Mouse (Mus musculus): Measurements from ENCODE around the gene Specc1. TPM values are rescaled to one million over a fixed set of nuclear protein-coding genes. Genes with fewer than 3 reads are reported as not detected.

Gene Specc1
- polyA plus RNA-seq, 1 experiment = 2.1 TPM

- Histone ChIP-seq H3K27me3 (ENCODE audit: control insufficient read depth, insufficient read depth, low read length) (no peaks in the 10 kb centered on the region), H3K4me1 (replicated peaks; ENCODE audit: control insufficient read depth, insufficient read depth, low read length) (no peaks in the 10 kb centered on the region), H3K27ac (ENCODE audit: control insufficient read depth, insufficient read depth, low read length) (no peak overlapping the region), H3K4me3 (ENCODE audit: control insufficient read depth, insufficient read depth, low read length) (no peak overlapping the region), H3K36me3 (ENCODE audit: control insufficient read depth, insufficient read depth, low read length) (no peaks in the 10 kb centered on the region)
- DNase-seq = no peak
- 88% methylated on average over 13 of the region's 13 CpGs for WGBS
- TF ChIP-seq CTCF (IDR thresholded peaks at IDR 0.05; ENCODE audit: borderline replicate concordance, control insufficient read depth, extremely low read depth, insufficient read depth, low read length, poor library complexity) = no peak
- TF ChIP-seq POLR2A (IDR thresholded peaks at IDR 0.05; ENCODE audit: control insufficient read depth, extremely low read depth, insufficient read depth, low read length, poor library complexity) = no peak
These were observed 17.6 kb downstream of the Specc1 start for GRCm38 (mm10) chr11:61974106-61974707.

GRCm38 (mm10) chr11:61975783-61976182 is 19.2 kb downstream of the Specc1 start:
- 86% methylated on average over 1 of the region's 1 CpGs for WGBS
- Histone ChIP-seq H3K27ac (ENCODE audit: control insufficient read depth, insufficient read depth, low read length) (no peak overlapping the region), H3K4me3 (ENCODE audit: control insufficient read depth, insufficient read depth, low read length) (no peak overlapping the region), H3K27me3 (ENCODE audit: control insufficient read depth, insufficient read depth, low read length) (no peaks in the 10 kb centered on the region), H3K4me1 (replicated peaks; ENCODE audit: control insufficient read depth, insufficient read depth, low read length) (no peaks in the 10 kb centered on the region), H3K36me3 (ENCODE audit: control insufficient read depth, insufficient read depth, low read length) (no peaks in the 10 kb centered on the region)
- no peak for TF ChIP-seq POLR2A (IDR thresholded peaks at IDR 0.05; ENCODE audit: control insufficient read depth, extremely low read depth, insufficient read depth, low read length, poor library complexity)
- TF ChIP-seq CTCF (IDR thresholded peaks at IDR 0.05; ENCODE audit: borderline replicate concordance, control insufficient read depth, extremely low read depth, insufficient read depth, low read length, poor library complexity) = no peak
- no peak for DNase-seq

DNA sequence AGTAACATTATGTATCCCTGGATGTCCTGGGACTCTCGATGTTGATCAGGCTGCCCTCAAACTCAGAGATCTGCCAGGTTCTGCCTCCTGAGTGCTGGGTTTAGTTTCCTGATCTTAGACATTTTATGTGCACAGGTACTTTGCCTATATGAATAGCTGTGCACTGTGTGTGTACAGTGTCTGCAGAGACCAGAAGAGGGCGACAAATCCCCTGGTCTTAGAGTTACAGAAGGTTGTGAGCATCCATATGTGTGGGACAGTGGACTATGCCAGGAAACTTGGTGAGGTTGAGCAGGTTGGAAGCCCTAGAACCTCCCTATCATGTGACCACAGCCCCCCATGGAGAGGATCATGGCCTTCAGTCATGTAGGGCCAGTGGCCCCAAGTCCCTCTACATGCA is 24.7 kb downstream of the Specc1 start:
- Histone ChIP-seq H3K36me3 (ENCODE audit: control insufficient read depth, insufficient read depth, low read length) (no peaks in the 10 kb centered on the region), H3K4me3 (ENCODE audit: control insufficient read depth, insufficient read depth, low read length) (no peak overlapping the region), H3K4me1 (replicated peaks; ENCODE audit: control insufficient read depth, insufficient read depth, low read length) (no peaks in the 10 kb centered on the region), H3K27ac (ENCODE audit: control insufficient read depth, insufficient read depth, low read length) (no peak overlapping the region), H3K27me3 (ENCODE audit: control insufficient read depth, insufficient read depth, low read length) (no peaks in the 10 kb centered on the region)
- DNase-seq = no peak
- no peak for TF ChIP-seq POLR2A (IDR thresholded peaks at IDR 0.05; ENCODE audit: control insufficient read depth, extremely low read depth, insufficient read depth, low read length, poor library complexity)
- no peak for TF ChIP-seq CTCF (IDR thresholded peaks at IDR 0.05; ENCODE audit: borderline replicate concordance, control insufficient read depth, extremely low read depth, insufficient read depth, low read length, poor library complexity)
- WGBS = 80% methylated on average over 2 of the region's 2 CpGs

DNA sequence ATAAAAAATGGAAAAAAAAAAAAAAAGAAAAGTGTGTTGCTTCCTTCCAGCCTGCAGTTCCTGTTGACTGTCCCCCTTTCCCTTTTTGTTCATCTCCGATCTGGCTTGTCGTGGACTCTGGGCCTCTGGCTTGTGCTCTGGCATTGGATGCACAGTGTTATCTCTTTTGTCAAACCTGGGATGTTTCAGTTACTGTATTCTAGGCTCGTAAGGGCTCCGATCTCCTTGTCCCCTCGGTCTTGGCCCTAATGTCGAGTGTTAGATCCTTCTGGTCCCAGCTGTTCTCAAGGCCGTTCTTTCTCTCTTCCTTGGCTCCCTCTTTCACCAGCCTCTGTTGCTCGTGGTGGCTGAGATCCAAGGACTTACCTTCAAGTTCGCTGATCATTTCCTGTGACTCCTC is 26.3 kb downstream of the Specc1 start:
- no peaks in the 10 kb centered on the region for H3K36me3 ChIP-seq (ENCODE audit: control insufficient read depth, insufficient read depth, low read length)
- 50% methylated on average over 9 of the region's 9 CpGs for WGBS
- no peaks in the 10 kb centered on the region for H3K27me3 ChIP-seq (ENCODE audit: control insufficient read depth, insufficient read depth, low read length)
- no peak for DNase-seq
- H3K27ac ChIP-seq (ENCODE audit: control insufficient read depth, insufficient read depth, low read length) = no peak overlapping the region
- TF ChIP-seq CTCF (IDR thresholded peaks at IDR 0.05; ENCODE audit: borderline replicate concordance, control insufficient read depth, extremely low read depth, insufficient read depth, low read length, poor library complexity) (no peak), POLR2A (IDR thresholded peaks at IDR 0.05; ENCODE audit: control insufficient read depth, extremely low read depth, insufficient read depth, low read length, poor library complexity) (no peak)
- H3K4me1 ChIP-seq (replicated peaks; ENCODE audit: control insufficient read depth, insufficient read depth, low read length) = no peaks in the 10 kb centered on the region
- H3K4me3 ChIP-seq (ENCODE audit: control insufficient read depth, insufficient read depth, low read length) = no peak overlapping the region

DNA sequence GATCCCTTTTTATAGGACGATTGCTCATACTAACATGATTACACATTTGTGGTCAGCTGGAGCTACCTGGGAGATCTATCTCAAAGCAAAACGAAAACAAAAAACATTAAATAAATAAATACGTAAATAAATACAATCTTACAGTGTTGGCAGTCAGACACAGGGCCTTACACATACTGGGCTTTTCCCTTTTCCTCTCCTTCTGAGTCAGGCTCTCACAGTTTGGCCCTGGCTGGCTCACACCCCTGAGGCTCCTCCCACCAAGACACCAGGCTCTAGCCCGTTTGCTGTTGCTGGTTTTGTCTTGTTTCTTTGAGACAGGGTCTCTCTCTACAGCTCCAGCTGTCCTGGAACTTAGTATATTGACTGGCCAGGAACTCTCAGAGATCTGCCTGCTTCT is 30.4 kb downstream of the Specc1 start:
- no peak overlapping the region for H3K4me3 ChIP-seq (ENCODE audit: control insufficient read depth, insufficient read depth, low read length)
- DNase-seq = no peak
- 89% methylated on average over 4 of the region's 4 CpGs for WGBS

DNA sequence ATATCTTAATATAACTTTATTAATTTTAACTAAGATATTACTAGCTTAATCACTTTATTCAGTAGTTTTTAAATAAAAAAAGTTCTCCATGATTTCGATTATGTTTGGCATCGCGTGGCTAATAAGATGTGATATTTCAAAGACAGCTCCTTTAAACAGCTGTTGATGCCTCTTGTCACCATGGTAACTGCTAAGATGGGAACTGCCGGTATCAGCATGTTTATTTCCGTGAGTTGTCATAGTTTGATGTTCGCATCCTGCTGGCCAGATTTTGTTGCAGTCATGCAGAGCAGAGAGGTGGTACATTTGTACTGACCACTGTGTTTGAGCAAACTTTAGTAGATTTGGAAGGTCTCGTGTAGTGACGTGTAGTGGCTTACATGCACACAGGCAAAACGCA is 33.1 kb downstream of the Specc1 start:
- 91% methylated on average over 9 of the region's 9 CpGs for WGBS
- no peak overlapping the region for H3K27ac ChIP-seq (ENCODE audit: control insufficient read depth, insufficient read depth, low read length)
- no peaks in the 10 kb centered on the region for H3K27me3 ChIP-seq (ENCODE audit: control insufficient read depth, insufficient read depth, low read length)
- H3K4me1 ChIP-seq (replicated peaks; ENCODE audit: control insufficient read depth, insufficient read depth, low read length) = no peaks in the 10 kb centered on the region
- DNase-seq = no peak
- TF ChIP-seq CTCF (IDR thresholded peaks at IDR 0.05; ENCODE audit: borderline replicate concordance, control insufficient read depth, extremely low read depth, insufficient read depth, low read length, poor library complexity) (no peak), POLR2A (IDR thresholded peaks at IDR 0.05; ENCODE audit: control insufficient read depth, extremely low read depth, insufficient read depth, low read length, poor library complexity) (no peak)
- no peak overlapping the region for H3K4me3 ChIP-seq (ENCODE audit: control insufficient read depth, insufficient read depth, low read length)
- H3K36me3 ChIP-seq (ENCODE audit: control insufficient read depth, insufficient read depth, low read length) = no peaks in the 10 kb centered on the region

More for the DNA sequence above, 30.4 kb downstream of the Specc1 start:
- Histone ChIP-seq H3K27me3 (ENCODE audit: control insufficient read depth, insufficient read depth, low read length) (no peaks in the 10 kb centered on the region), H3K27ac (ENCODE audit: control insufficient read depth, insufficient read depth, low read length) (no peak overlapping the region), H3K4me1 (replicated peaks; ENCODE audit: control insufficient read depth, insufficient read depth, low read length) (no peaks in the 10 kb centered on the region), H3K36me3 (ENCODE audit: control insufficient read depth, insufficient read depth, low read length) (no peaks in the 10 kb centered on the region)
- TF ChIP-seq POLR2A (IDR thresholded peaks at IDR 0.05; ENCODE audit: control insufficient read depth, extremely low read depth, insufficient read depth, low read length, poor library complexity) (no peak), CTCF (IDR thresholded peaks at IDR 0.05; ENCODE audit: borderline replicate concordance, control insufficient read depth, extremely low read depth, insufficient read depth, low read length, poor library complexity) (no peak)

- H3K4me1 ChIP-seq (replicated peaks; ENCODE audit: control insufficient read depth, insufficient read depth, low read length) = no peaks in the 10 kb centered on the region
- no peaks in the 10 kb centered on the region for H3K27me3 ChIP-seq (ENCODE audit: control insufficient read depth, insufficient read depth, low read length)
- WGBS = 86% methylated on average over 2 of the region's 2 CpGs
- TF ChIP-seq POLR2A (IDR thresholded peaks at IDR 0.05; ENCODE audit: control insufficient read depth, extremely low read depth, insufficient read depth, low read length, poor library complexity) (no peak), CTCF (IDR thresholded peaks at IDR 0.05; ENCODE audit: borderline replicate concordance, control insufficient read depth, extremely low read depth, insufficient read depth, low read length, poor library complexity) (no peak)
- H3K36me3 ChIP-seq (ENCODE audit: control insufficient read depth, insufficient read depth, low read length) = no peaks in the 10 kb centered on the region
- no peak for DNase-seq
- no peak overlapping the region for H3K4me3 ChIP-seq (ENCODE audit: control insufficient read depth, insufficient read depth, low read length)
- no peak overlapping the region for H3K27ac ChIP-seq (ENCODE audit: control insufficient read depth, insufficient read depth, low read length)
These were observed 35.0 kb downstream of the Specc1 start for GRCm38 (mm10) chr11:61991576-61991975.
